Mouse (Mus musculus): Measurements from ENCODE around the gene Foxp1. TPM values are rescaled to one million over a fixed set of nuclear protein-coding genes. Genes with fewer than 3 reads are reported as not detected.

Gene Foxp1
- polyA plus RNA-seq, 1 experiment from 2014 or later, result 36.4 TPM

DNA sequence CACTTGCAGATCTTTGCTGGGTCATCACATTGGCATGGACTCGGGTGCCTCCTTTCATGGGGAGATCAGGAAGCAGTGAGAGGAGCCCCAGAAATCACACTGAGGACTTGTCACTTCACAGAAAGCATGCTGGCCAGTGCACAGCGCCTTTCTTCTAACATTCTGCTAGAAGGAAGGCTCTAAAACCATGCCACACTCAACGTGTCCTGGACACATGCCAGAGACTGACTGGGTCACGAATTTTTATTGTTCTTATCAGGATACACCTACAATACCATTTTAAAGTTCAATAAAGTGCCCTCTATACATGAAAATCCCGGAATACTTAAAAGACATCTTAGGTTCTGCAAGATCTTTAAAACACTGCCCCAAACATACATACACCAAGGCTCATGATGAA, 475.2 kb downstream of the Foxp1 start:
- no peak for ATAC-seq (ENCODE audit: low FRiP score, low TSS enrichment)
- Histone ChIP-seq H3K4me2 (replicated peaks; ENCODE audit: low read depth, low read length) (no peak overlapping the region), H3K4me1 (ENCODE audit: insufficient read depth, low read length) (0 out of 2 replicates have a peak, but pooled peaks cover 5% of the 10 kb centered on the region), H3K27me3 (ENCODE audit: insufficient read depth, low read length) (no peaks in the 10 kb centered on the region), H3K4me3 (ENCODE audit: low read length) (no peak overlapping the region), H3K27ac (ENCODE audit: low read length) (no peak overlapping the region), H3K9ac (replicated peaks; ENCODE audit: low read length) (no peak overlapping the region), H3K36me3 (ENCODE audit: insufficient read depth, low read length) (no peaks in the 10 kb centered on the region), H3K9me3 (ENCODE audit: low read length) (no peaks in the 10 kb centered on the region)
- WGBS, result 69% methylated on average over 5 of the region's 5 CpGs

- 78% methylated on average over 5 of the region's 5 CpGs for WGBS
- H3K9ac ChIP-seq (replicated peaks; ENCODE audit: low read length), result no peak overlapping the region
- no peaks in the 10 kb centered on the region for H3K27me3 ChIP-seq (ENCODE audit: insufficient read depth, low read length)
- no peak overlapping the region for H3K27ac ChIP-seq (ENCODE audit: low read length)
- H3K4me1 ChIP-seq (ENCODE audit: insufficient read depth, low read length), result 0 out of 2 replicates have a peak, but pooled peaks cover 5% of the 10 kb centered on the region
- H3K36me3 ChIP-seq (ENCODE audit: insufficient read depth, low read length), result no peaks in the 10 kb centered on the region
- H3K9me3 ChIP-seq (ENCODE audit: low read length), result no peaks in the 10 kb centered on the region
- H3K4me3 ChIP-seq (ENCODE audit: low read length), result no peak overlapping the region
- H3K4me2 ChIP-seq (replicated peaks; ENCODE audit: low read depth, low read length), result no peak overlapping the region
- ATAC-seq (ENCODE audit: low FRiP score, low TSS enrichment), result no peak
Observed at GRCm38 (mm10) chr6:99045845-99046788, 476.4 kb downstream of the Foxp1 start.

DNA sequence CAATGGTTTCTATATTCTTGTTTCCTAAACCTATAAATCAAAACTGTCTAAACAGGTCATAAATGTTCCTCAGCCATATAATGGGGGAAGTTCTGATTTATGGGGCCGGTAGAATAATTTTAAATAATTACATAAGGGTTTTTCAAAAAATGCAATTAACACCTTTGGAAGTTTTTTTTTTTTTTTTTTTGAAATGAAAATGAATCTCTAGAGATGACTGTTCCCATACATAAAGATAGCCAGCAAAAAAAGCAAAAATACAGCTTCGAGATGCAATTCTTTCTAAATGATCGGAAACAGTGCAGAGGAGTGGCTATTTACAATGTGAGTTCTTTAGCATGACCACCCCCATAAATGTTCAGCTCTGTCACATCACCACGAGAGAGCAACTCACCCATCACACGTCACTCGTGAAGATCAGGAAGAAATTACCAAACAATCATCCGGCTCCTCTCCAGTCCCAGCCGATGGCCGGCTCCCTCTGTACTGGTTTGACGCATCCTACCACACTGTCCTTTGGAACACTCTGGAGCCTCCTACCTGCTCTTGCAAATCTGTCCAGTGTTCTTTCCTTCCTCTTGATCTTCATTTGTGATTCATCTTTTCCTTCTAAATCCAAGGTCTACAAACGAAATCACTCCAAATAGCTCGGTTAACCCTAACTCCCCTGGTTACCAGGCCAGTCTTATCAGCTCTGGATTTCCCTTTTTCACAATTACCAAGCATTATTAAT, 478.4 kb downstream of the Foxp1 start:
- 66% methylated on average over 12 of the region's 12 CpGs for WGBS
- H3K27ac ChIP-seq (ENCODE audit: low read length), result no peak overlapping the region
- no peak overlapping the region for H3K9ac ChIP-seq (replicated peaks; ENCODE audit: low read length)
- no peak overlapping the region for H3K4me3 ChIP-seq (ENCODE audit: low read length)
- no peak overlapping the region for H3K4me2 ChIP-seq (replicated peaks; ENCODE audit: low read depth, low read length)
- H3K4me1 ChIP-seq (ENCODE audit: insufficient read depth, low read length), result 0 out of 2 replicates have a peak, but pooled peaks cover 5% of the 10 kb centered on the region
- H3K27me3 ChIP-seq (ENCODE audit: insufficient read depth, low read length), result no peaks in the 10 kb centered on the region
- no peaks in the 10 kb centered on the region for H3K36me3 ChIP-seq (ENCODE audit: insufficient read depth, low read length)
- no peaks in the 10 kb centered on the region for H3K9me3 ChIP-seq (ENCODE audit: low read length)
- ATAC-seq (ENCODE audit: low FRiP score, low TSS enrichment), result no peak

- no peak overlapping the region for H3K27ac ChIP-seq (ENCODE audit: low read length)
- no peak overlapping the region for H3K4me2 ChIP-seq (replicated peaks; ENCODE audit: low read depth, low read length)
- no peak for ATAC-seq (ENCODE audit: low FRiP score, low TSS enrichment)
- no peak overlapping the region for H3K9ac ChIP-seq (replicated peaks; ENCODE audit: low read length)
- no peak overlapping the region for H3K4me3 ChIP-seq (ENCODE audit: low read length)
- H3K4me1 ChIP-seq (ENCODE audit: insufficient read depth, low read length), result 0 out of 2 replicates have a peak, but pooled peaks cover 5% of the 10 kb centered on the region
- H3K36me3 ChIP-seq (ENCODE audit: insufficient read depth, low read length), result no peaks in the 10 kb centered on the region
- no peaks in the 10 kb centered on the region for H3K27me3 ChIP-seq (ENCODE audit: insufficient read depth, low read length)
- 62% methylated on average over 7 of the region's 7 CpGs for WGBS
- no peaks in the 10 kb centered on the region for H3K9me3 ChIP-seq (ENCODE audit: low read length)
Observed at GRCm38 (mm10) chr6:99043226-99043625, 479.3 kb downstream of the Foxp1 start.

- WGBS, result 91% methylated on average over 6 of the region's 6 CpGs
- Histone ChIP-seq H3K9me3 (ENCODE audit: low read length) (no peaks in the 10 kb centered on the region), H3K36me3 (ENCODE audit: insufficient read depth, low read length) (no peaks in the 10 kb centered on the region), H3K4me1 (ENCODE audit: insufficient read depth, low read length) (0 out of 2 replicates have a peak, but pooled peaks cover 5% of the 10 kb centered on the region), H3K4me3 (ENCODE audit: low read length) (no peak overlapping the region), H3K9ac (replicated peaks; ENCODE audit: low read length) (no peak overlapping the region), H3K27ac (ENCODE audit: low read length) (no peak overlapping the region), H3K27me3 (ENCODE audit: insufficient read depth, low read length) (no peaks in the 10 kb centered on the region), H3K4me2 (replicated peaks; ENCODE audit: low read depth, low read length) (no peak overlapping the region)
- ATAC-seq (ENCODE audit: low FRiP score, low TSS enrichment), result no peak
Observed at GRCm38 (mm10) chr6:99042175-99042954, 480.2 kb downstream of the Foxp1 start.

GRCm38 (mm10) chr6:99038977-99039376, 483.5 kb downstream of the Foxp1 start:
- no peak overlapping the region for H3K4me3 ChIP-seq (ENCODE audit: low read length)
- no peaks in the 10 kb centered on the region for H3K36me3 ChIP-seq (ENCODE audit: insufficient read depth, low read length)
- no peaks in the 10 kb centered on the region for H3K9me3 ChIP-seq (ENCODE audit: low read length)
- no peaks in the 10 kb centered on the region for H3K27me3 ChIP-seq (ENCODE audit: insufficient read depth, low read length)
- no peak overlapping the region for H3K4me2 ChIP-seq (replicated peaks; ENCODE audit: low read depth, low read length)
- H3K4me1 ChIP-seq (ENCODE audit: insufficient read depth, low read length), result 0 out of 2 replicates have a peak, but pooled peaks cover 6% of the 10 kb centered on the region
- no peak for ATAC-seq (ENCODE audit: low FRiP score, low TSS enrichment)
- H3K27ac ChIP-seq (ENCODE audit: low read length), result no peak overlapping the region
- H3K9ac ChIP-seq (replicated peaks; ENCODE audit: low read length), result no peak overlapping the region
- 82% methylated on average over 2 of the region's 2 CpGs for WGBS

DNA sequence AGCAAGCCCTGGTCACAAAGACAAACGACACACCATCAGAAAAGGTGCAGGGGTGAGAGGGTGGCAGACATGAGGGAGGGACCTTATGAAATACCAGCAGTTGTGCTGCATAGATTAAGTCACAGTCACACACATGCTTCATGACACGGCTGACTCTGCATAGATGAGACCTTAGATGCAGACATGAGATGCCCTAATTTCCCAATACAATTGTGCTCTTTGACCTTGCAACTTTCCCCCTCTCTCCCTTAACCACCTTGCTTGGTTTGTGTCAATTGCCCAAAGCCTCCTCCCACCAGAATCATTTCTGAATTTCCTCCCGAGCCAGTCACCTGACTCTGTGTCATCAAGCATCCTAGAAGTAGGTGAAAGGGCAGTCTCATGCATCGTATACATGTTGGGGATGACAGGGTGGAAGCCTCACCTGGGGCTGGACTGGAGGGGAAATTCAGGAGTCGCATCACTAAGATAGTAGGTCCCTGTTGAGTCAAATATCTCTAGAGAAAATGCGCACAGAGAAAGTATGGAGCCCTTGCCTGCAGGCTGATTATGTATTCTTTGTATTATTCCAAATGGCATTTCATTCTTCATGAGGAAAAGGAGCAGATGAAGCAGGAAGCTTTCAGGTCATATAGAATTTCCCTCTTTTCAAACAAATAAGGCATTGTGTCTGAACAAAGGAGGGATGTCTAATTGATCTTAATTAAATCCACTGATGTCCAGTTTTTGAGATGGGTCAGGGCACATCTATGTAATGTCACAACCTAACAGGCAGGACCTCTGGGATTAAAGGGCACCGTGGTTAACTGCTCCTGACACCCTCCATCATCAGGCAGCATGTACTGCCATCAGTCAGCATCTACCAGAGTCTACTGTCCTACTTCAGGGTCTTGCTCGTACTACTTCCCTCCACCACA, 486.8 kb downstream of the Foxp1 start:
- H3K27ac ChIP-seq (ENCODE audit: low read length), result no peak overlapping the region
- H3K36me3 ChIP-seq (ENCODE audit: insufficient read depth, low read length), result no peaks in the 10 kb centered on the region
- no peak for ATAC-seq (ENCODE audit: low FRiP score, low TSS enrichment)
- H3K27me3 ChIP-seq (ENCODE audit: insufficient read depth, low read length), result no peaks in the 10 kb centered on the region
- no peak overlapping the region for H3K4me2 ChIP-seq (replicated peaks; ENCODE audit: low read depth, low read length)
- peaks cover 8% of the 10 kb centered on the region; the same call in 1 of the 2 replicates for H3K4me1 ChIP-seq (ENCODE audit: insufficient read depth, low read length)
- H3K4me3 ChIP-seq (ENCODE audit: low read length), result no peak overlapping the region
- no peaks in the 10 kb centered on the region for H3K9me3 ChIP-seq (ENCODE audit: low read length)
- no peak overlapping the region for H3K9ac ChIP-seq (replicated peaks; ENCODE audit: low read length)
- 78% methylated on average over 8 of the region's 8 CpGs for WGBS

GRCm38 (mm10) chr6:99033062-99033461, 489.5 kb downstream of the Foxp1 start:
- H3K27ac ChIP-seq (ENCODE audit: low read length), result no peak overlapping the region
- peaks cover 3% of the 10 kb centered on the region; the same call in 1 of the 2 replicates for H3K27me3 ChIP-seq (ENCODE audit: insufficient read depth, low read length)
- H3K9ac ChIP-seq (replicated peaks; ENCODE audit: low read length), result no peak overlapping the region
- no peaks in the 10 kb centered on the region for H3K9me3 ChIP-seq (ENCODE audit: low read length)
- WGBS, result 34% methylated on average over 6 of the region's 6 CpGs
- ATAC-seq (ENCODE audit: low FRiP score, low TSS enrichment), result no peak
- no peak overlapping the region for H3K4me2 ChIP-seq (replicated peaks; ENCODE audit: low read depth, low read length)
- peaks cover 13% of the 10 kb centered on the region for H3K4me1 ChIP-seq (ENCODE audit: insufficient read depth, low read length)
- no peaks in the 10 kb centered on the region for H3K36me3 ChIP-seq (ENCODE audit: insufficient read depth, low read length)
- no peak overlapping the region for H3K4me3 ChIP-seq (ENCODE audit: low read length)

Data from kidney, embryonic 16.5 days (tissue).